Mouse (Mus musculus) hindbrain, postnatal 0 days (tissue): ENCODE results near the gene Ryr2. TPM values are rescaled to one million over a fixed set of nuclear protein-coding genes. Genes with fewer than 3 reads are reported as not detected.
"Not testable (repeated sequence)": the region's sequence is repeated elsewhere in the genome, so short reads cannot be mapped to it uniquely, and the experiment has no call there.

Source experiments
- ATAC-seq: fragments of 200-750 bp; cut with Nextera tagmentation; 2 replicates; pipeline ENCODE4 v1.8.0; 2017; ENCODE audit warnings: mild to moderate bottlenecking, moderate TSS enrichment, moderate library complexity
- DNase-seq: peaks from one replicate; pipeline ENCODE4 v3.0.0-alpha.2; 2015; ENCODE audit warnings: low spot score
- H3K27ac ChIP-seq: fragments of 300-500 bp; sonication (generic); 2 replicates; pipeline ENCODE4 v1.5.1; 2014; ENCODE audit warnings: mild to moderate bottlenecking
- H3K27me3 ChIP-seq: fragments of 300-500 bp; sonication (generic); 2 replicates; pipeline ENCODE4 v1.6.1; 2014; ENCODE audit warnings: low read length, mixed read lengths; ENCODE audit not compliant: insufficient read depth
- H3K36me3 ChIP-seq: fragments of 300-500 bp; sonication (generic); 2 replicates; pipeline ENCODE4 v1.6.1; 2014; ENCODE audit warnings: low read length, mixed read lengths; ENCODE audit not compliant: insufficient read depth
- H3K4me1 ChIP-seq: fragments of 300-500 bp; sonication (generic); 2 replicates; pipeline ENCODE4 v1.6.1; 2014; ENCODE audit warnings: antibody characterized with exemption, low read length, mixed read lengths; ENCODE audit not compliant: insufficient read depth
- H3K4me2 ChIP-seq: fragments of 300-500 bp; sonication (generic); 2 replicates; pipeline ENCODE4 v1.6.1; 2014; ENCODE audit warnings: low read depth, mild to moderate bottlenecking, low read length, moderate library complexity, mixed read lengths
- H3K4me3 ChIP-seq: fragments of 300-500 bp; sonication (generic); 2 replicates; pipeline ENCODE4 v1.5.1; 2014; ENCODE audit warnings: low read length
- H3K9ac ChIP-seq: fragments of 300-500 bp; sonication (generic); replicated peaks from 2 replicates; pipeline ENCODE4 v1.6.1; 2014; ENCODE audit warnings: mild to moderate bottlenecking, low read length, moderate library complexity, mixed read lengths
- H3K9me3 ChIP-seq: fragments of 300-500 bp; sonication (generic); 2 replicates; pipeline ENCODE4 v1.6.1; 2016; ENCODE audit warnings: low read length, mixed read lengths
- CTCF ChIP-seq: IDR thresholded peaks from 2 replicates; pipeline ENCODE4 v1.5.1; 2016; ENCODE audit warnings: antibody characterized with exemption, control low read depth, low read depth
- WGBS: fragments of 180-500 bp; shearing (Covaris S2); extraction: QIAGEN DNeasy Blood & Tissue Kit; methylation state at CpG from one replicate; pipeline ENCODE4 v1.1.7; 2014; 5-methylcytosine and 5-hydroxymethylcytosine counted together
- polyA plus RNA-seq: library from polyadenylated mRNA; unstranded; fragments of >200 nt; fragmentation: Nextera tagmentation; extraction: Ambion mirVana; gene quantifications from 2 replicates; pipeline ENCODE4 v1.2.1, GENCODE M21; 2015
- total RNA-seq: library from RNA; depleted of rRNA; stranded (reverse); fragments of >200 nt; gene quantifications from 2 replicates; pipeline ENCODE4 v1.2.3, GENCODE M21; 2014

The Ryr2 gene
- total and polyA plus RNA-seq, 2 experiments from 2014 or later = 3.8 to 29.8 TPM

- Histone ChIP-seq H3K27me3 (no peaks in the 10 kb centered on the region), H3K9me3 (no peaks in the 10 kb centered on the region), H3K4me2 (no peak overlapping the region), H3K27ac (no peak overlapping the region), H3K9ac (no peak overlapping the region), H3K36me3 (no peaks in the 10 kb centered on the region), H3K4me3 (no peak overlapping the region), H3K4me1 (no peaks in the 10 kb centered on the region)
- 18% methylated on average over 1 of the region's 1 CpGs for WGBS
- ATAC-seq = peak; percentile 87
- peak; percentile 89 for DNase-seq
- peak; percentile 81 for TF ChIP-seq CTCF
Observed at GRCm38 (mm10) chr13:11563224-11564024, 543.3 kb downstream of the Ryr2 start.

GRCm38 (mm10) chr13:11549644-11550043, 557.1 kb downstream of the Ryr2 start:
- Histone ChIP-seq H3K36me3 (no peaks in the 10 kb centered on the region), H3K4me2 (no peak overlapping the region), H3K27me3 (no peaks in the 10 kb centered on the region), H3K9me3 (no peaks in the 10 kb centered on the region), H3K4me1 (no peaks in the 10 kb centered on the region), H3K9ac (no peak overlapping the region), H3K4me3 (no peak overlapping the region), H3K27ac (no peak overlapping the region)
- ATAC-seq = no peak
- DNase-seq = no peak
- TF ChIP-seq CTCF = no peak
- WGBS = 91% methylated on average over 3 of the region's 3 CpGs

GRCm38 (mm10) chr13:11549136-11549535, 557.6 kb downstream of the Ryr2 start:
- H3K4me1 ChIP-seq, H3K9ac ChIP-seq, H3K36me3 ChIP-seq, H3K4me3 ChIP-seq, ATAC-seq, H3K9me3 ChIP-seq, DNase-seq, H3K27me3 ChIP-seq, H3K27ac ChIP-seq, H3K4me2 ChIP-seq: not testable (repeated sequence)
- WGBS = 84% methylated on average over 15 of the region's 15 CpGs

GRCm38 (mm10) chr13:11545841-11546240, 560.9 kb downstream of the Ryr2 start:
- H3K4me1 ChIP-seq = no peaks in the 10 kb centered on the region
- ATAC-seq (no peak), DNase-seq (no peak)
- H3K9ac ChIP-seq = no peak overlapping the region
- WGBS = 52% methylated on average over 7 of the region's 7 CpGs
- no peaks in the 10 kb centered on the region for H3K36me3 ChIP-seq
- TF ChIP-seq CTCF = no peak
- H3K27me3 ChIP-seq = no peaks in the 10 kb centered on the region
- no peak overlapping the region for H3K4me2 ChIP-seq
- no peak overlapping the region for H3K27ac ChIP-seq
- H3K9me3 ChIP-seq = no peaks in the 10 kb centered on the region
- no peak overlapping the region for H3K4me3 ChIP-seq

GRCm38 (mm10) chr13:11542546-11542945, 564.2 kb downstream of the Ryr2 start:
- no peaks in the 10 kb centered on the region for H3K27me3 ChIP-seq
- no peak overlapping the region for H3K9ac ChIP-seq
- ATAC-seq (no peak), DNase-seq (no peak)
- TF ChIP-seq CTCF = no peak
- H3K27ac ChIP-seq = no peak overlapping the region
- H3K4me1 ChIP-seq = no peaks in the 10 kb centered on the region
- 92% methylated on average over 3 of the region's 3 CpGs for WGBS
- H3K4me3 ChIP-seq = no peak overlapping the region
- no peaks in the 10 kb centered on the region for H3K36me3 ChIP-seq
- H3K4me2 ChIP-seq = no peak overlapping the region
- H3K9me3 ChIP-seq = no peaks in the 10 kb centered on the region

GRCm38 (mm10) chr13:11536851-11537250, 569.9 kb downstream of the Ryr2 start:
- TF ChIP-seq CTCF = no peak
- no peaks in the 10 kb centered on the region for H3K9me3 ChIP-seq
- ATAC-seq = no peak
- H3K9ac ChIP-seq = no peak overlapping the region
- no peak overlapping the region for H3K27ac ChIP-seq
- no peaks in the 10 kb centered on the region for H3K27me3 ChIP-seq
- no peak overlapping the region for H3K4me2 ChIP-seq
- H3K36me3 ChIP-seq = no peaks in the 10 kb centered on the region
- no peaks in the 10 kb centered on the region for H3K4me1 ChIP-seq
- DNase-seq = no peak
- no peak overlapping the region for H3K4me3 ChIP-seq
- WGBS = 74% methylated on average over 1 of the region's 1 CpGs

- no peak overlapping the region for H3K4me3 ChIP-seq
- no peak overlapping the region for H3K4me2 ChIP-seq
- no peak overlapping the region for H3K9ac ChIP-seq
- no peaks in the 10 kb centered on the region for H3K4me1 ChIP-seq
- H3K36me3 ChIP-seq = no peaks in the 10 kb centered on the region
- no peak overlapping the region for H3K27ac ChIP-seq
- WGBS = 84% methylated on average over 3 of the region's 3 CpGs
- TF ChIP-seq CTCF = no peak
- H3K9me3 ChIP-seq = no peaks in the 10 kb centered on the region
- ATAC-seq (no peak), DNase-seq (no peak)
- H3K27me3 ChIP-seq = no peaks in the 10 kb centered on the region
Observed at GRCm38 (mm10) chr13:11535874-11536273, 570.9 kb downstream of the Ryr2 start.
